Mouse (Mus musculus) liver, adult 2 months (tissue): ENCODE data around the gene Pappa.

Experiments used
- CTCF ChIP-seq: fragments of 200-500 bp; IDR thresholded peaks from 2 replicates; pipeline ENCODE4 v1.5.1; 2011; ENCODE audit warnings: low read depth, low read length, control low read depth
- POLR2A ChIP-seq: fragments of 200-500 bp; IDR thresholded peaks from 2 replicates; pipeline ENCODE4 v1.6.1; 2011; ENCODE audit warnings: low read length, control low read depth; ENCODE audit not compliant: insufficient read depth; ENCODE audit errors: extremely low read depth

DNA sequence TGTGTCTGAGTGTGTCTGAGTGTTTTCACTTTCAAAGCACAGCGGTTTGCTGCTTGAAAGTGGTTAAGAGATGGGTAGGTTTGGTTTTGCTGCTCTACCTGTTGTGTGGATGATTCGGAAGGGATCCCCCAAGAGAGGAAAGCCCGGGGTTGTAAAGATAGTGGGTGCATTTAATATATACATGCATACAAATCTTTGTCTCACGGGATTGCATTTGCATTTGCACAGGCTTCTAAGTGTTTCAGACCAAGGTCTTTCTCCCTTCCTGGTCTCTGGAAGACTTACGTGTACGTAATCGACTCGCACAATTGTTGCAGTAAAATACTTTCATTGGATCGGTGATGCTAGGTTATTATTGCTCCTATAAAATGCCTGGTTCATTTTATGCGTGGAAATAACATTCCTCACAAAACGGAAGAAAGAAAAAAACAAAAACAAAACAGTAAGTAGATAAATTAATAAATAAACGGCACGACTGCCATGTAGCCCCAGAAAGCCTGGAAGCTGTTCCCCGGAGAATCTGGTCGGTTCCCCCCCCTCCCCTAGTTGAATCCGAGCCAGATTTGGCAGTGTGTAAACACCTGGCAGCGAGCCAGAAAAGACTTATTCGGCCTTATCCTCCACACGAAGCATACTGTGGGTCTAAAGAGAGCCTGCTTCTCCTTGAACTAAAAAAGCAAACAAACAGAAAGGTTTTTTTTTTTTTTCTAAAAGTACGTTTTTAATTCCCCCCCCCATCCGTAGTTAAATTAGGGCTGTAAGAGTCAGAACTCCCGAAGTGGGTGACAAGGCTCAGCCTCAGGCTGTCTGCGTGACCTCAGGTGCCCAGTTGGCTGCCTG lies 2.7 kb downstream of the Pappa start:
- TF ChIP-seq CTCF (no peak), POLR2A (no peak)
